Mouse (Mus musculus): Measurements from ENCODE around the gene Atp2c2. TPM values are rescaled to one million over a fixed set of nuclear protein-coding genes. Genes with fewer than 3 reads are reported as not detected.

The Atp2c2 gene
- total RNA-seq, 2 experiments from 2014 or later, result 0.42 to 0.48 TPM

- peak; percentile 33 to 35 for DNase-seq (ENCODE audit: low spot score in 2 of 2)
Measured at GRCm38 (mm10) chr8:119698960-119699359, 849 bp upstream of the Atp2c2 start.

DNA sequence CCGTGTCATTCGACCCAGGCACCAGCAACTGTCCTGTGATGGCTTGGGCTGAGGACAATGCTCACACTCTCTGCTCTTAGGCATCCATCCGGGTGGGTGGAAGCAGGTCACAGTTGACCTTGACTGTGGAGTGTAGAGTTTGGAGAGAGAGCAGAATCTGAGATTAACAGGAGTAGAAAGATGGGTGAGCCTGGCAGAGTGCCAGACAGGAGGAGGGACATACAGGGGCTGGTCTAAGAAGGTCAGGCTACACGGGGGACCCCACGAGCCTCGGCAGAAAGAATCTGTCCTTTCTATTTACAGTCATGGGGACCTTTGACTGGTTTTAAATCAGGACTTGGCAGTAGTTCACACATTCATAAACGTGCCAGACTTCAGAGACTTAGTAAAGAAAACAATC, 3.2 kb downstream of the Atp2c2 start:
- no peak for DNase-seq (ENCODE audit: low spot score in 2 of 2)

GRCm38 (mm10) chr8:119707146-119707545, 7.3 kb downstream of the Atp2c2 start:
- DNase-seq (ENCODE audit: low spot score in 2 of 2), result no peak

GRCm38 (mm10) chr8:119708471-119708870, 8.7 kb downstream of the Atp2c2 start:
- DNase-seq (ENCODE audit: low spot score in 2 of 2), result no peak

DNA sequence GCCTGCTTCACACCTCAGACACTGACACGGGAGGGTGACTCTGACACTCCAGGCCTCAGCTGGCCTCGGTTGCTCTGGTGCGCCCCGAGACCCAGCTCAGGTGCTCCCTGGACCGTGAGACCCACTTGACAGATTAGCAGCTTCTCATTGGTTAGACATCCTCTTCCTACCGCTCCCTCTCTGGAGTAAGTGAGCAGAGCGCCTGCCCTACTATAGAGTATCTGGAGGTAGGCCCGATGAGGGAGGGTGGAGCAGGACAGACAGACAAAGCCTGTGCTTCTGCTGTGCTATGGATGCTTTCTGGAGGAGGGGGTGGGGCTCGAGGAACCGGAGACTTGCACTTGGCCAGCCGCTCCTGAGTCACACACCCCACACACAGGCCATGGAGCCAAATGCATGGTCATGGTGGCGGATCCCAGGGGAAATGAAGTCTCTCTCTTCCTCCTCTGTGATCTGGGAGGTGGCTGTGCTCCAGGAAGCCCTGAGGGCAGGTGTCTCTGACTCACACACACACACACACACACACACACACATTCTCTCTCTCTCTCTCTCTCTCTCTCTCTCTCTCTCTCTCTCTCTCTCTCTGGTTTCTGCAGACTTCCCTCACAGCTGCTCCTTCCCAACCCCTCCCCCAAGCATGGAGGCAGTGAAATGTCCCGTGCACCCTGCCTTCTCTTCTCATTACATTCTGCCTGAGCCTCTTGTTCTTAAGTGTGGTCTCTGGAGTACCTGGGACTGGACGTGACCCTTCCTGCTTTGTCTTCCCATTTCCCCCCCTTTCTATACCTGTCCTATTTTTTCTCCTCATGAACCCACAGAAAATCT, 9.3 kb downstream of the Atp2c2 start:
- DNase-seq (ENCODE audit: low spot score in 2 of 2), result no peak

- DNase-seq (ENCODE audit: low spot score in 2 of 2), result no peak
Measured at GRCm38 (mm10) chr8:119709703-119710093, 9.9 kb downstream of the Atp2c2 start.

GRCm38 (mm10) chr8:119712226-119712625, 12.4 kb downstream of the Atp2c2 start:
- no peak for DNase-seq (ENCODE audit: low spot score in 2 of 2)

DNA sequence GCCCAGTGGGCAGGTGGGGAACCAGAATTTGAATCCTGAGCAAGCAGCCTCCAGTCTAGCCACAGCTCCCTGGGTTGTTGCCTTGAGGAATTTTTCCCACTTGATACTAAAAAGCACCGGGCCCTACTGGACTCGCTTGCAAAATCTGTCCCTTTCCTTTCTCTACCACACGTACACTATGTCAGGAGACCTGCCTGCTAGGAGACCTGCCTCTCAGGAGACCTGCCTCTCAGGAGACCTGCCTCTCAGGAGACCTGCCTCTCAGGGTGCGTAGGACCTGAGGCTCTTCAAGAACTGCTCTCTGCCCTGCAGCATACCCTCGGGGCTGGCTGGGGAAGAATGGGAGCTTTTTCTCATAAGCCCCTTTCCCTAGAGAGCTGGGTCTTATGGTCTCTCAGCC, 13.6 kb downstream of the Atp2c2 start:
- DNase-seq (ENCODE audit: low spot score in 2 of 2), result no peak

GRCm38 (mm10) chr8:119715221-119715620, 15.4 kb downstream of the Atp2c2 start:
- peak in 1 of 2 experiments; percentile 32 for DNase-seq (ENCODE audit: low spot score in 2 of 2)

DNA sequence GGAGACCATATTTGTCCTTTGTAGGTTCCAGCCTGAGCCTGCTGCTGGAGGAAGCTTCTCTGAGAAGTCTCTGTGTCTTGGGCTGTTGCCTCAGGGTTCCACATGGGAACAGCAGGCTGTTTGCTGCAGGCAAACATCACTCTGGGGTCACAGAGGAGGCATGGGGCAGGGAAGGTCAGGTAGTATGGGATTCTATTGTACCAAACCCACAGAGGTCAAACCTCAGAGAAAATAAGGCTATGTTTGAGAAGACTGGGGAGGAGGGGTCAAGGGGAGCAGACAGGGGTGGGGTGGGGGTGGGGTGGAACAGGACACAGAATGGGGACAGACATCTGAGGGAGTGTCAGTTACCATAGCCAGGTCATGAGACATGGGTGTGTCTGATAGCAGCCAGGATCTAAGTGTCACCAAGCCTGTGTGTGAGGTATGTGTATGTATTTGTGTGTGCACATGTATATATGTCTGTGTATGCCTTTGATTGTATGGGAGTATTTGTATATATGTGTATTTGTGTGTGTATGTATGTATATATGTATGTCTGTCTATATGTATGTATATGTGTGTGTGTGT, 17.0 kb downstream of the Atp2c2 start:
- no peak for DNase-seq (ENCODE audit: low spot score in 2 of 2)

GRCm38 (mm10) chr8:119717765-119718164, 18.0 kb downstream of the Atp2c2 start:
- DNase-seq (ENCODE audit: low spot score in 2 of 2), result no peak

DNA sequence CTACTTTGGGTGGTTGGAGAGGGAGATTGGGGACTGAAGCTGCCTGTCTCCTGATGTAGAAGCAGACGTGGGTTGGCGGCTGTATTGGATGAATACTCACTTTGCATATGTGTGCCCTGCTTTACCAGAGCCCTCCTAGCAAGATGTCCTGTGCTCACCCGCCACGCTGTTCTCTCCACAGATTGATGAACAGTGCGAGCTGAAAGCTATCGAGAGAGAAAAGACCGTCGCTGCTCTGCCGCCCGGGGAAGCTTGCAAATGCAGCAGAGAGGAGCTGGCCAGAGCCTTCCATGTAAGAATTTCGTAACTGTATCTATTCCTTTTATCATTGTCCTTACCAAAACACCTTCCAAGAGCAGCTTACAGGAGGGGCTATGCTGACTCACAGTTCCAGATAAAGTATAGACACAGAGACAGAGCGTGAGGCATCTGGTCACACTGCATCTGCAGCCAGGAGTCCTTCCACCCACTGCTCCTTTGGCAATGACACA, 19.2 kb downstream of the Atp2c2 start:
- no peak for DNase-seq (ENCODE audit: low spot score in 2 of 2)

DNA sequence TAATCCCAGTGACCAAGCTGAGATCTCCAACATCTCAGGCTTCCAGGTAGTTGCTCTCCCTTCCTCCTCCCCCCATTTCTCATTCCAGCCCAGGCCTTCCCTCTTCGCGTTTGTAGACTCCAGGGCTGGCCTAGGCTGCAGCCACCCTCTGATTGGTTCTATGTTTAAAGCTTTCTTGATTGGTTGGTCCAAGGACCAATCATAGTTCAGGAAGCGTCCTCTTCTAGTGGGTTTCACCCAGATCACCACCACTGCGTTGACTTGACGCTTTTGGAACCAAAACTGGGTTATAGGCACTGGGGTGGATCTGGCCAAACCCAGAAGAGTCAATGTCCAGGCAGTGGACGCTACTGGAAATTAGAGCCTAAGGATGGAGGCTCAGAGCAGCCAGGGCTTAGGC, 22.5 kb downstream of the Atp2c2 start:
- no peak for DNase-seq (ENCODE audit: low spot score in 2 of 2)

GRCm38 (mm10) chr8:119723676-119724075, 23.9 kb downstream of the Atp2c2 start:
- DNase-seq (ENCODE audit: low spot score in 2 of 2), result no peak

- DNase-seq (ENCODE audit: low spot score in 2 of 2), result no peak
Measured at GRCm38 (mm10) chr8:119724596-119724995, 24.8 kb downstream of the Atp2c2 start.

DNA sequence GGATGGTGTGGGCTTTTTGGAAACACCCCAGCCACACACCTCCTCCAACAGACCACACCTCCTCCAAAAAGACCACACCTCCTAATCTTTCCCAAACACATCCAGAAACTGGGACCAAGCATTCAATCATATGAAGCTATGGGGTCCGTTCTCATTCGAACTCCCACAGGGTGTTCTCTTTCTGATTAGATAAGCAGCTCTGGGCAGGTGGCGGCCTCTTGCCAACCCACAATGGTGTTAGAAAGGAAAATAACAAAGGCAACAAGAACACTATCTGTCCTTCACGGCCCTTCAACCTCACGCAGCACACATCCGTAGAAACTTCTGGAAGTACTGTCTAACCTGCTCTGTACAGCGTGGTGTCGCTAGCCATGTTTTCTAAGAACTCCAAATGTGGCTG, 27.3 kb downstream of the Atp2c2 start:
- DNase-seq (ENCODE audit: low spot score in 2 of 2), result no peak

DNA sequence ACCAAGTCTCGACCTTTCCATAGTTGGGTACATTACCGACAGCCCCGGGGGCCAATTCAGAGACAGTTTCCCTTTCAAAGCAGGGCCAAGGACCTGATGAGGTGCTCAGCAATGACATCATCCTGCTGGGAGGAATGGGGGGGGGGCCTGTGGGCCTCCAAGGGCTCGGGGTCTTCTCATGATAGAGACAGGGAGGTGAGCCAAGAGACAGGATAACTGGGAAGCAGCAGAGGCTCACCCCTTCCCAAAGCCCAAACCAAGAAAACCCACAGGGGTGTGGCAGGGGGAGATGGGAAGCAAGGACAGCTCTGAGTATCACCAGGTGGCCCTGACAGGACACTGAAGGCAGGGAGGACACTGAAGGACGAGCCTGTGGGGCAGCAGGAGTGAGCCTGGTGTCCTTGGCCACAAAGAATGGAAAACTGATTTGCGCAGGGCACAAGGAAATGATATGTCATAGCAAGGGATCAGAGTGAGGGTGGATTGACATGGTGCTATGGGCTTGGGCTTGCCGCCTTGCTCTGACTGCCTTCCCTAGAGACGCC, 28.6 kb downstream of the Atp2c2 start:
- no peak for DNase-seq (ENCODE audit: low spot score in 2 of 2)

DNA sequence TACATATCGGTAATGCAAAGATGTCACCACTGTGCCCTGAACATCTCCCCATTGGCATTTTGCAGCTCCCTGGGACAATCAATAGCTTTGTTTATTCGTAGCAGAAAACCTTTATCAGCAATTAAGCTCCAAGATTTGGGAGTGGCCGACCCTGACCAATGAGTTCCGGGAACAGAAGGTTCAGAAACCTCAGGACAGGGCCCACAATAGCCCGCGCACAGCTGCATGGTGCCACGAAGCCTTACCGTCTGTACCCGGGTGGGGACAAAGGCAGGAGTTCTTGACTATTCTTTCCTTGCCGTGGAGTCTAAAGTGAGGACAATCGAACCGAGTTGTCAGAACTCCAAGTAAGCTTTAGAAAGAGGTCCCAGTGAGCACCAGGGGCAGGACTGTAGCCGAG, 32.3 kb downstream of the Atp2c2 start:
- no peak for DNase-seq (ENCODE audit: low spot score in 2 of 2)

DNA sequence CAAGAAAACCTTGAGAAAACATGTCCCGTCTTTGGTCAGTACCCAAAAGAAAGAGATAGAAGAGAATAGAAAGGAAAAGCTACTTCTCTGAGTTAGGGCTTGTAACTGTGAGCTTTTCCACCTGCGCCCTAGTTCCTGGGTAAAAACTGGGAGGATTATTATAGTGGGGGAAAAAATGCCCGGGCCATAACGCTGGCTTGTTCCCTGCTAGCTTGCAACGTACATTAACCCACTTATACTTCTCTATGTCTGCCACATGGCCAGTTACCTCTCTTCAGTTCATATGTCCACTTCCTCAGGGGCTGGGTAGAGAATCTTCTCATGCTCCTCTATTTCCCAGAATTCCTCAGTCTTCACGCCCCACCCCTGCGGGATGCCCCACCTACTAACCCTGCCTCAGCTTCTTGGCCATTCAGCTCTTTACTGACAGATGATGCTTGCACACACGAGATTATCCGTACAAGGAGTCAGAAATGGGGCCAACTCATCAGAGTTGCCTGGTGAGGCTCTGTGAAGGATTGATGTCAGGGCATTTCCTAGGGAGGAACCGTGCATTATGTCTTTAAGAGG, 36.6 kb downstream of the Atp2c2 start:
- DNase-seq (ENCODE audit: low spot score in 2 of 2), result no peak

- DNase-seq (ENCODE audit: low spot score in 2 of 2), result no peak
Measured at GRCm38 (mm10) chr8:119737093-119737900, 37.5 kb downstream of the Atp2c2 start.
